Mouse (Mus musculus): ENCODE results near the gene Slc36a3.

- TF ChIP-seq POLR2A (IDR thresholded peaks at IDR 0.05; ENCODE audit: low read depth, low read length) (no peak), CTCF (conservative IDR thresholded peaks at IDR 0.05; ENCODE audit: insufficient read depth, insufficient read length, low read depth, low read length) (no peak)
Observed at GRCm38 (mm10) chr11:55127937-55128336, 23.6 kb downstream of the Slc36a3 start.

All from kidney, adult 2 months (tissue).